Mouse (Mus musculus): ENCODE results near the gene Naa25.

DNA sequence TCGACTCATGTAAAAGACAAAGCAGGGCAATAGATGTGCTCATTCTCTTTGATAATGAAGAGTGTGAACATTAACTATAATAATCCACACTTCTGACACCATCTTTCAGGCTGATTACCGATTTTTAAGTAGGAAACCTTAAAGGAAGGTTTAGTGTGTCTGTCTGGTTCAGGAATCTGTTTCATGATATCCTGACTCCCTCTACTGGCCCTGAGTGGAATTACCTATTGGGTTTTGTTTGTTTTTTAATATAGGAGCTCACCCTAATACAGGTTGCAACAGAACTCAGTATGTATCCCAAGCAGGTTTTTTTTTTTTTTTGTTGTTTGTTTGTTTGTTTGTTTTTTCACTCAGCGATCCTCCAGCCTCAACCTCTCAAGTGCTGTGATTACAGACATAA is 79.9 kb downstream of the Naa25 start:
- TF ChIP-seq CTCF (IDR thresholded peaks at IDR 0.05; ENCODE audit: low read depth, low read length) (no peak), POLR2A (IDR thresholded peaks at IDR 0.05; ENCODE audit: borderline replicate concordance, low read depth, low read length) (no peak)
